Mouse (Mus musculus) testis, adult 2 months (tissue): ENCODE data around the gene Zbtb40. TPM values are rescaled to one million over a fixed set of nuclear protein-coding genes. Genes with fewer than 3 reads are reported as not detected.

ENCODE experiments used
- H3K27ac ChIP-seq: fragments of 200-500 bp; 2 replicates; pipeline ENCODE4 v1.5.1; 2012; ENCODE audit warnings: low read depth, low read length; ENCODE audit not compliant: control insufficient read depth, insufficient read depth
- H3K27me3 ChIP-seq: fragments of 200-500 bp; 2 replicates; pipeline ENCODE4 v1.6.1; 2012; ENCODE audit warnings: mild to moderate bottlenecking, low read length, moderate library complexity; ENCODE audit not compliant: control insufficient read depth, insufficient read depth
- H3K36me3 ChIP-seq: fragments of 200-500 bp; 2 replicates; pipeline ENCODE4 v1.6.1; 2012; ENCODE audit warnings: mild to moderate bottlenecking, low read length; ENCODE audit not compliant: control insufficient read depth, insufficient read depth
- H3K4me1 ChIP-seq: fragments of 200-500 bp; 2 replicates; pipeline ENCODE4 v1.6.1; 2012; ENCODE audit warnings: low read length; ENCODE audit not compliant: control insufficient read depth, insufficient read depth
- H3K4me3 ChIP-seq: fragments of 200-500 bp; 2 replicates; pipeline ENCODE4 v1.5.1; 2012; ENCODE audit warnings: low read depth, mild to moderate bottlenecking, low read length, moderate library complexity, mixed read lengths; ENCODE audit not compliant: control insufficient read depth
- CTCF ChIP-seq: fragments of 200-500 bp; IDR thresholded peaks from 2 replicates; pipeline ENCODE4 v1.5.1; 2012; ENCODE audit warnings: low read depth, mild to moderate bottlenecking, inconsistent platforms, low read length, moderate library complexity; ENCODE audit not compliant: control insufficient read depth, insufficient read depth, insufficient replicate concordance
- POLR2A ChIP-seq: fragments of 200-500 bp; IDR thresholded peaks from 2 replicates; pipeline ENCODE4 v1.6.1; 2012; ENCODE audit warnings: low read depth, mild to moderate bottlenecking, inconsistent platforms, low read length, moderate library complexity; ENCODE audit not compliant: control insufficient read depth
- polyA plus RNA-seq: library from polyadenylated mRNA; depleted of rRNA; stranded (reverse); fragments of >200 nt; gene quantifications from 2 replicates; pipeline ENCODE4 v1.2.3, GENCODE M21; 2012

Zbtb40 gene
- polyA plus RNA-seq, 1 experiment: 8.0 TPM

- Histone ChIP-seq H3K27ac (no peak overlapping the region), H3K4me3 (no peak overlapping the region), H3K27me3 (no peaks in the 10 kb centered on the region), H3K36me3 (no peaks in the 10 kb centered on the region), H3K4me1 (no peaks in the 10 kb centered on the region)
- TF ChIP-seq CTCF: no peak
Observed at GRCm38 (mm10) chr4:137077216-137077615, 28.6 kb upstream of the Zbtb40 start.

DNA sequence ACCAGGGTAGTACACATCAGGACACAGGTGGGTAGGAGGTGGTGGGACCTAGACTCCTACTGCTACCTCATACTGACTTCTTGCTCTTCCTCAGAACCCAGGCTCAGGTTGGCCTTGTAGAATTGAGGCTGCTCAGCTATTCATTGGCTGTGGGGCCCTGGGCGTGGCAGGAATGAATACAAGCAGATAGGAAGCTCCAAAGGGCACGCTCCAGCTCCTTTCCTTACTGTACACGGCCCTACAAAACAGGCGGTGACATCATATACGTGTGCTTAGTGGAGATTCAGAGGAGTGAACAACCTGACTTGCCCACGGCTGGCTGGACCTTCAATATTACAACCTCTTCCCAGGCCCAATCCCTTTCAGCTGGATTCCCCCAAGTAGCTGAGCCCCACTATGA, 22.6 kb upstream of the Zbtb40 start:
- Histone ChIP-seq H3K27ac (no peak overlapping the region), H3K4me1 (peaks cover 4% of the 10 kb centered on the region), H3K36me3 (no peaks in the 10 kb centered on the region), H3K4me3 (no peak overlapping the region), H3K27me3 (no peaks in the 10 kb centered on the region)
- TF ChIP-seq POLR2A (no peak), CTCF (no peak)

DNA sequence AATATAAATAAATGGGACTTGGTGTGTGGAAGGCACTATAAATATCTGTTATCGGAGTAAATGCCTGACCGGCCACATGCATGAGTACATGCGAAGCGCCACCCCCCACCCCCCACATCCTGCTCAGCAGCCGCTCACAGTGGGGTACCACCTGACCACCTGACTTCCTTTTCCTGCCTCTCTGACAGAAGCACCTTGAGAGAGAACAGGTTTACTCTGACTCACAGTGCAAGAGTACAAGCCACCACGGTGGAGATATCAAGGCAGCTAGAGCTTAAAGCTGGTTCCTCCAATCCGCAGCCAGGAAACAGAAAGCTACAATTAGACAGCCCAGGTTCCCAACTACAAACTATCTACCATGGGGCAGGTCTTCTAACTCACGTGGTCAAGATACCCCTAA, 19.9 kb upstream of the Zbtb40 start:
- H3K27ac ChIP-seq: no peak overlapping the region
- H3K4me3 ChIP-seq: no peak overlapping the region
- H3K27me3 ChIP-seq: no peaks in the 10 kb centered on the region
- H3K4me1 ChIP-seq: peaks cover 4% of the 10 kb centered on the region
- H3K36me3 ChIP-seq: no peaks in the 10 kb centered on the region
- TF ChIP-seq CTCF (no peak), POLR2A (no peak)

DNA sequence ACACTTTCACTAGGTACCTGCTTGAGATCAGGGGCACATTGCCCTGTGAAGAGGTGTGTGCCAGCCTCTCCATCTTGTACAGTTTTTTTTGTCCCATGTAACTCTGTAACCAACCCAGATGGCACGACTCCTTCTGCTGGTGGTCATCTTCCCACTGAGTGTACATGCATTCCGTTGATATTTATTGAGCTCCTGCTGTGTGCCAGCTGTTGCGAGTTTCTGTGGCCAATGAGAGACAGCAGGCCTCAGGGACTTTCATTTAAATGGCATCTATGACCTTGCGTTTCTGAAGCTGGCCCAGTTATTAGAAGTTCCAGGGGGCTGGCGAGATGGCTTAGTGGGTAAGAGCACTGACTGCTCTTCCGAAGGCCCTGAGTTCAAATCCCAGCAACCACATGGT, 17.2 kb upstream of the Zbtb40 start:
- Histone ChIP-seq H3K4me3 (no peak overlapping the region), H3K4me1 (peaks cover 4% of the 10 kb centered on the region), H3K27me3 (no peaks in the 10 kb centered on the region), H3K36me3 (no peaks in the 10 kb centered on the region), H3K27ac (no peak overlapping the region)
- TF ChIP-seq CTCF (no peak), POLR2A (no peak)

- Histone ChIP-seq H3K36me3 (no peaks in the 10 kb centered on the region), H3K27ac (no peak overlapping the region), H3K27me3 (no peaks in the 10 kb centered on the region), H3K4me1 (no peaks in the 10 kb centered on the region), H3K4me3 (no peak overlapping the region)
- no peak for TF ChIP-seq POLR2A
- TF ChIP-seq CTCF: no peak
Observed at GRCm38 (mm10) chr4:137054932-137055331, 6.3 kb upstream of the Zbtb40 start.

DNA sequence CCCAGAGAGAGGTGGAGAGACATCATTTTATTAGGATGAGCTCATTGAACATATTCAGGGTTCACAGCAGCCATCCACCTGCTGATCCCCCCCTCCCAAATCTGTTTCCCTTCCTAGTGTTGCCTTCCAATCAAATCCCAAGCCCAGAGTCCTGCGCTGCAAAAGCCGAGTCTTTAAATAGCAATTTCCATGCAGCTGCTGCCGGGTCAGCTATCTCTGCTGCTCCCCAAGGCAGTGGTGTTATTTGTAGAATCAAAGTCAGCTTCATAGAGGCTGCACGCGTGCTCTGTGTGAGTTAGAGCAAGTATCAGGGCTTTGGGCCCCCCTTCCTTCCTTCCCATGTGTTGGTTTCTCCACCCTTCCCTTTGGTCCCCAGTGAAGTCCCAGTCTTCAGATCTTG, 5.2 kb upstream of the Zbtb40 start:
- TF ChIP-seq CTCF (no peak), POLR2A (no peak)
- Histone ChIP-seq H3K27ac (no peak overlapping the region), H3K36me3 (no peaks in the 10 kb centered on the region), H3K4me1 (peaks cover 3% of the 10 kb centered on the region), H3K4me3 (no peak overlapping the region), H3K27me3 (no peaks in the 10 kb centered on the region)

GRCm38 (mm10) chr4:137047840-137048549, 606 bp downstream of the Zbtb40 start:
- no peaks in the 10 kb centered on the region for H3K27me3 ChIP-seq
- H3K36me3 ChIP-seq: no peaks in the 10 kb centered on the region
- peak overlapping the region; percentile 92 for H3K4me3 ChIP-seq
- H3K4me1 ChIP-seq: peaks cover 3% of the 10 kb centered on the region
- TF ChIP-seq POLR2A: no peak
- no peak for TF ChIP-seq CTCF
- peak overlapping the region; percentile 89 for H3K27ac ChIP-seq
